Mouse (Mus musculus): ENCODE measurements around the gene Ltbp4.

- TF ChIP-seq CTCF (IDR thresholded peaks at IDR 0.05; ENCODE audit: low read depth) (no peak), EP300 (IDR thresholded peaks at IDR 0.05; ENCODE audit: low read depth) (no peak)
These were observed 61.5 kb downstream of the Ltbp4 start for GRCm38 (mm10) chr7:27276021-27276420.

Data from liver, postnatal 0 days (tissue).